Mouse (Mus musculus): ENCODE data around the gene Gm11567.
"Not testable (repeated sequence)": the region's sequence is repeated elsewhere in the genome, so short reads cannot be mapped to it uniquely, and the experiment has no call there.

Gene Gm11567

GRCm38 (mm10) chr11:99878887-99879286 lies at the start of gene Gm11567:
Gm11567 (plus strand) TSS chr11:99879187.
- TF ChIP-seq GATA4 (IDR thresholded peaks at IDR 0.05; ENCODE audit: insufficient replicate concordance, low read length): not testable (repeated sequence)

DNA sequence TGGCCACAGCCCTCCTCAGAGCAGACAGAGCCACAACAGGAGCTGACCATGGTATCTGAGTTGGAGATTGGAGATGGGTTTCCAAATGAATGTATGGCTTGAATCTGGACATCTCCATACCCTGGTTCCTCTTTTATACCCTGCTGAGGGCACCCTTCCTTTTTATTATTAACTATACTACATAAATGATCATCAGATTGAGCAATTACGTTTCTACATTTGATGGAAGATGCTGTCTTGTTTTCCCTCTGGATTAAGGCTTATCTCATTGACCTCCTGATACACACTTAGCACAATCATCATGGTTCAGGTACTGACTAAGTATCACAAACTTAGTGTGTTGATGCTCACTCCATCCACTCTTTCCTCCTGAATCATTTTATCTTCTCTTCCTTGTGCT lies 41.0 kb upstream of the Gm11567 start, which contains the start of gene 2300003K06Rik:
Gene 2300003K06Rik, minus strand, starts transcription at position 101 of the 400 bp plus-strand sequence.
- TF ChIP-seq GATA4 (IDR thresholded peaks at IDR 0.05; ENCODE audit: insufficient replicate concordance, low read length): no peak

DNA sequence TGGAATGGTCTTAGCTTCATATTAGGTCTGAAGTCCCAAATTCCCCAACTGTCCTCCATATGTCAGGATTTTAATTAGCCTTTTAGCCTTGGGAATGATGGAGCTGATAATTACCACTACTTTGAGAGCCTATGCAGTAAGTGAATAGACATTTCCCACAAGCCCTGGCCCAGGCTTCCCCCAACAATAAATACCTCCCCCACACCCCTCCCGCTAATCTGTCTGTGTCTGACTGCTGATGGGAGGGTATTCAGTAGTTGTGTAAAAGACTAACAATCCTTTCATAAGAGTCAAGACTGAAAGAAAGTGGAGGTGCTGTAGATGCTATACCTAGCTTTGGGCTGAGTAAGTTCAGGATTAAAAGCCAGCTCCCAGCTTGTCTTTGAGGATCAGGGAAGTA lies 36.8 kb upstream of the Gm11567 start:
- no peak for TF ChIP-seq GATA4 (IDR thresholded peaks at IDR 0.05; ENCODE audit: insufficient replicate concordance, low read length)

DNA sequence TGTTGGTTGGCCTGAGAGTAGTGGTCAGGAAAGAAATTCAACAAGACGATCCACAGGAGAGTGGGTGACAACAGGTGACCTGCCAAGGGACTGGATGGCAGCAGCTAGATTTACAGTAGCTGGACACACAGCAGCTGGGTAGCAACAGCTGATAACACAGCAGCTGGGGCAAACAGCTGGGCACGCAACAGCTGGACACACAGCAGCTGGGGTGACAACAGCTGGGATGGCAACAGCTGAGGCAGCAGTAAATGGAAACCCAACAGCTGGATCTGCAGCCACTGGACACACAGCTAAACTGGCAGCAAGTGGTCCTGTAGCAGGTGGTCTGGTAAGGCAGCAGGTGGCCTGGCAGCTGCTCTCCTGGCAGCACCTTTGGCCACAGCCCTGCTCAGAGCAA lies 32.2 kb upstream of the Gm11567 start:
- no peak for TF ChIP-seq GATA4 (IDR thresholded peaks at IDR 0.05; ENCODE audit: insufficient replicate concordance, low read length)

DNA sequence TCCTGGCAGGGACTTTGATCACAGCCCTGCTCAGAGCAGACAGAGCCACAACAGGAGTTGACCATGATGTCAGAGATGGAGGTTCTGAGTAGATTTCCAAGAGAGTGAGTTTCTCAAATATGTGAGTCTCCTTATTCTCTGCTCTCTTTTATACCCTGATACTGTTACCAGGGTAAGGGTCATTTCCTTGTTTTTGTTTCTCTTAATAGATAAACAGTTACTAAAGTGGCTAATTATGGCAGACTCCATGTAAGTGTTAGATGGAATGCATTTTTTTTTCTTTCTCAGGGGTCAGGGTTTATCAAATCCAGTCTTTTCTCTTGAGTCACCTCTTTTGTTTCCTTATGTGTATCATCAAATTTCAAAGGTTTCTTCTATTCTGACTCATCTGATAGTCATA lies 27.5 kb upstream of the Gm11567 start, which contains the start of gene Krtap4-16:
Gene Krtap4-16, minus strand, starts transcription at position 101 of the 400 bp plus-strand sequence.
- TF ChIP-seq GATA4 (IDR thresholded peaks at IDR 0.05; ENCODE audit: insufficient replicate concordance, low read length): no peak

DNA sequence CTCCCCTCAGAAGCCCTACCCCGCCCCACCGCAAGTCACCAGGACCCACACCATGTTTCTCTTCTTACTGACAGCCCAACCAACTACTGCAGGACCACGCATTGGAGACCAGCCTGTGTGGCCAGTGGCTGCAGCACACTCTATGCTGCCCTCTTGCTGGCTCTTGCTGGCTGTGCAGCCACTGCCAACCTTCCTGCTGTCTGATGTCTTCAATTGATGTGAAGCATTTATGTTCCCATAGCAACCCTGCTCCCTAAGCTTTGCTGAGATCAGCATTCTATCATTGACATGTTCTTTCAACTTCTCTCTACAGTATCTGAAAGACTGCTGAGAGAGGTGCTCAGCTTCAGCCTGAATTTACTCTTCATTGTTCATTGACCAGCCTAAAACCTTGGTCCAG lies 24.9 kb upstream of the Gm11567 start:
- TF ChIP-seq GATA4 (IDR thresholded peaks at IDR 0.05; ENCODE audit: insufficient replicate concordance, low read length): no peak

DNA sequence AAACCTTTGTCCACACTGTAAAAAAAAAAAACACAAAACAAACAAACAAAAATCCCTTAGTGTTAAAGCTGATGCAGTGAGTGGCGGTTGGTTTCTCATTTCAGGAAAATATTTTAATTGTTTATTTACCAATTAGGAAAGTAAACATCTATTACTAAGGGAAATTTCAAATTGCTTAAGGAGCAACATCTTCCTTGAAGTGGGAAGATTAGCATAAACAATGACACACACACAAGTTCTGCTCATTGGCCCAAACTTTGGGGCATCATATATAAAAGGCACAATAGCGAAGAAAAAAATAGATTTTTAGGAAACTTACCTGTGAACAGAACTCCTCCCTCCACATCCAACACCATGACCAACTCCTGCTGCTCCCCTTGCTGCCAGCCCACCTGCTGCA lies 21.4 kb upstream of the Gm11567 start, which contains the start of gene Gm11568:
Gene Gm11568, plus strand, starts transcription at position 301 of the 400 bp plus-strand sequence.
- TF ChIP-seq GATA4 (IDR thresholded peaks at IDR 0.05; ENCODE audit: insufficient replicate concordance, low read length): no peak

DNA sequence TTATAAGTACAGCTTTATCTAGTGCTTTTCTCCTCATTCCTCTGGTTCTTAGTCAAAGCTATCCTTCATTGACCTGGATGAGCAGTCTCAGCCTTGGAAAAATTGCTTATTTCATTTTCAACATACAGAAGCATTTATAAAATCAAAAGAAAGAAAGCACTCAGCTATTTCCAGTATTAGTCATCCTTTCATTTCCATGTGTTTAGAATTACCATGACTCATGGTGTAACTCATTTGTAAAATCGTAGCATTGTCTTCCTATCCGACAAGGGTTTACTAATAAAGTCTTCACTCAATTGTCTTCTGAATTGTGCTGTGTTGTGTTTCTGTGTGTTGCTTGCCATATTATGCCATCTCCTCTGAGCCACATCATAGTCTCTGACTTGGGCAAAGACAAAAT lies 20.2 kb upstream of the Gm11567 start:
- TF ChIP-seq GATA4 (IDR thresholded peaks at IDR 0.05; ENCODE audit: insufficient replicate concordance, low read length): no peak

- not testable (repeated sequence) for TF ChIP-seq GATA4 (IDR thresholded peaks at IDR 0.05; ENCODE audit: insufficient replicate concordance, low read length)
Observed at GRCm38 (mm10) chr11:99864176-99864575, 14.8 kb upstream of the Gm11567 start, which contains the start of gene Gm11559. Gm11559 (plus strand) TSS chr11:99864476.

GRCm38 (mm10) chr11:99873089-99873488 lies 5.9 kb upstream of the Gm11567 start, which contains the start of gene Krtap9-1:
Krtap9-1 (plus strand) TSS chr11:99873389.
- TF ChIP-seq GATA4 (IDR thresholded peaks at IDR 0.05; ENCODE audit: insufficient replicate concordance, low read length): not testable (repeated sequence)

GRCm38 (mm10) chr11:99907620-99908019 lies 28.6 kb downstream of the Gm11567 start, which contains the start of gene Krtap31-1:
Krtap31-1 (plus strand) TSS chr11:99907920.
- TF ChIP-seq GATA4 (IDR thresholded peaks at IDR 0.05; ENCODE audit: insufficient replicate concordance, low read length): no peak

DNA sequence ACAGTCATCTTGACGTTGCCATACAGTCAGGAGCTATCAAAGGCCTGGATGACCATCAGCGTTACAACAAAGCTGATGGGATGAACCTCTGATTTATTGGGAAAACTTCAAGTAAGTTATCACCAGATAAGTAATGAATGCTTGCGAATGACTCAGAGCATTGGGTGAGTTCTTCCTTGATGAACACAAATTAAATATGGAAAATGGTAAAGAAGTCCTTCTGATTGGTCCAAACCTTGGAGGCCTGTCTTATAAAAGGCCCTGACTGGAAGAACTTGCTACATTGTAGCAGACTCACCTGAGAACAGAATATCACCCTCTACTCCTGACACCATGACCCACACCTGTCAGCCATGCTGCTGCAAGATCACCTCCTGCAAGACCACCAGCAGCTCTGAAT lies 35.5 kb downstream of the Gm11567 start, which contains the start of gene Gm11565:
Gene Gm11565, plus strand, starts transcription at position 301 of the 400 bp plus-strand sequence.
- TF ChIP-seq GATA4 (IDR thresholded peaks at IDR 0.05; ENCODE audit: insufficient replicate concordance, low read length): no peak

Data from liver, adult (tissue).